Mouse (Mus musculus) telencephalon, adult 2 months (tissue): ENCODE measurements around the gene Gm21209.
"Not testable (repeated sequence)": the region's sequence is repeated elsewhere in the genome, so short reads cannot be mapped to it uniquely, and the experiment has no call there.

Experiments
- DNase-seq: peaks from one replicate; pipeline ENCODE4 v3.0.0-alpha.2; 2011; ENCODE audit warnings: low read depth, low spot score

Gene Gm21209

DNA sequence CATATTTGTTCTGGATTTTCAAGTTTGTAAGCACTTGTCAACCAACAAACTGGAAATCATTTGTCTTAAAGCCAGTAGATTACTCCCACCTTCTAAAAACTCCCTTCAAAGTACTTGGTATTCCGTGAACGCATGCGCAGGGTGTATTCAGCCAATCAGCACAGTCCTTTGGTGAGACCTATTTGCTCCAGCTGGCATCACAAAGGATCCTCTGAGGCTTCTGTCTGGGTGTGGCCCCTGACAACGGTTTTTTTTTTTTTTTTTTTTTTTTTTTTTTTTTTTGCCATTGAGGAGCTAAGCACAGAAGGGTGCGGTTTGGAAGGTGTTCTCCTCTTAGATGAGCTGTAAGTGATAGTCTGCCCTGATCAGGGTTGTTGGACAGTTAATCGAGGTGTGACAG, at the start of gene Gm21209:
Gene Gm21209, plus strand, starts transcription at position 301 of the 400 bp plus-strand sequence.
- not testable (repeated sequence) for DNase-seq
